Mouse (Mus musculus): Measurements from ENCODE around the gene Rdh16f2. TPM values are rescaled to one million over a fixed set of nuclear protein-coding genes. Genes with fewer than 3 reads are reported as not detected.
"Not testable (repeated sequence)": the region's sequence is repeated elsewhere in the genome, so short reads cannot be mapped to it uniquely, and the experiment has no call there.

Rdh16f2 gene
- polyA plus RNA-seq, 1 experiment from 2014 or later, result not detected

GRCm38 (mm10) chr10:127896705-127897104, 30.4 kb downstream of the Rdh16f2 start:
- H3K27me3 ChIP-seq (replicated peaks), result no peaks in the 10 kb centered on the region
- H3K27ac ChIP-seq, result no peak overlapping the region
- no peak overlapping the region for H3K4me2 ChIP-seq (replicated peaks)
- no peak overlapping the region for H3K9ac ChIP-seq
- H3K36me3 ChIP-seq, result no peaks in the 10 kb centered on the region
- H3K4me3 ChIP-seq, result no peak overlapping the region
- 76% methylated on average over 5 of the region's 5 CpGs for WGBS
- no peaks in the 10 kb centered on the region for H3K4me1 ChIP-seq
- no peak for ATAC-seq (ENCODE audit: low FRiP score, low read depth)
- H3K9me3 ChIP-seq, result no peaks in the 10 kb centered on the region

- no peaks in the 10 kb centered on the region for H3K27me3 ChIP-seq (replicated peaks)
- no peaks in the 10 kb centered on the region for H3K9me3 ChIP-seq
- H3K4me2 ChIP-seq (replicated peaks), result no peak overlapping the region
- H3K9ac ChIP-seq, result no peak overlapping the region
- no peak overlapping the region for H3K27ac ChIP-seq
- H3K4me3 ChIP-seq, result no peak overlapping the region
- 87% methylated on average over 3 of the region's 3 CpGs for WGBS
- H3K4me1 ChIP-seq, result no peaks in the 10 kb centered on the region
- no peak for ATAC-seq (ENCODE audit: low FRiP score, low read depth)
- no peaks in the 10 kb centered on the region for H3K36me3 ChIP-seq
Observed at GRCm38 (mm10) chr10:127897506-127897905, 31.2 kb downstream of the Rdh16f2 start.

- no peaks in the 10 kb centered on the region for H3K36me3 ChIP-seq
- no peak within 1 kb of the TSS for H3K4me3 ChIP-seq
- no peak within 1 kb of the TSS for H3K4me2 ChIP-seq (replicated peaks)
- H3K4me1 ChIP-seq, result no peaks in the 10 kb centered on the region
- ATAC-seq (ENCODE audit: low FRiP score, low read depth), result no peak
- H3K9me3 ChIP-seq, result no peaks in the 10 kb centered on the region
- no peaks in the 10 kb centered on the region for H3K27me3 ChIP-seq (replicated peaks)
- no peak within 1 kb of the TSS for H3K9ac ChIP-seq
- WGBS, result 86% methylated on average over 2 of the region's 2 CpGs
- no peak within 1 kb of the TSS for H3K27ac ChIP-seq
Observed at GRCm38 (mm10) chr10:127898218-127898617, 31.9 kb downstream of the Rdh16f2 start, which contains the start of gene Sdr9c7. Gene Sdr9c7, plus strand, starts transcription at chr10:127898518.

- Histone ChIP-seq H3K27ac (no peak overlapping the region), H3K4me1 (no peaks in the 10 kb centered on the region), H3K36me3 (no peaks in the 10 kb centered on the region), H3K9me3 (no peaks in the 10 kb centered on the region), H3K9ac (no peak overlapping the region), H3K4me2 (replicated peaks) (no peak overlapping the region), H3K27me3 (replicated peaks) (no peaks in the 10 kb centered on the region), H3K4me3 (no peak overlapping the region)
- no peak for ATAC-seq (ENCODE audit: low FRiP score, low read depth)
- 70% methylated on average over 5 of the region's 5 CpGs for WGBS
Observed at GRCm38 (mm10) chr10:127899783-127900182, 33.5 kb downstream of the Rdh16f2 start.

GRCm38 (mm10) chr10:127901751-127902150, 35.5 kb downstream of the Rdh16f2 start:
- no peak for ATAC-seq (ENCODE audit: low FRiP score, low read depth)
- no peak overlapping the region for H3K4me3 ChIP-seq
- H3K36me3 ChIP-seq, result no peaks in the 10 kb centered on the region
- WGBS, result 79% methylated on average over 4 of the region's 4 CpGs
- no peaks in the 10 kb centered on the region for H3K4me1 ChIP-seq
- no peak overlapping the region for H3K9ac ChIP-seq
- H3K4me2 ChIP-seq (replicated peaks), result no peak overlapping the region
- no peak overlapping the region for H3K27ac ChIP-seq
- no peaks in the 10 kb centered on the region for H3K27me3 ChIP-seq (replicated peaks)
- no peaks in the 10 kb centered on the region for H3K9me3 ChIP-seq

GRCm38 (mm10) chr10:127903116-127903515, 36.8 kb downstream of the Rdh16f2 start:
- WGBS, result 63% methylated on average over 1 of the region's 1 CpGs
- Histone ChIP-seq H3K9me3 (no peaks in the 10 kb centered on the region), H3K4me2 (replicated peaks) (no peak overlapping the region), H3K9ac (no peak overlapping the region), H3K27me3 (replicated peaks) (no peaks in the 10 kb centered on the region), H3K27ac (no peak overlapping the region), H3K4me1 (no peaks in the 10 kb centered on the region), H3K4me3 (no peak overlapping the region), H3K36me3 (no peaks in the 10 kb centered on the region)
- no peak for ATAC-seq (ENCODE audit: low FRiP score, low read depth)

- Histone ChIP-seq H3K4me2 (replicated peaks) (no peak overlapping the region), H3K9me3 (no peaks in the 10 kb centered on the region), H3K27ac (no peak overlapping the region), H3K9ac (no peak overlapping the region), H3K27me3 (replicated peaks) (no peaks in the 10 kb centered on the region), H3K4me1 (no peaks in the 10 kb centered on the region), H3K4me3 (no peak overlapping the region), H3K36me3 (no peaks in the 10 kb centered on the region)
- 68% methylated on average over 7 of the region's 7 CpGs for WGBS
- ATAC-seq (ENCODE audit: low FRiP score, low read depth), result no peak
Observed at GRCm38 (mm10) chr10:127904718-127905446, 38.6 kb downstream of the Rdh16f2 start.

GRCm38 (mm10) chr10:127906138-127906537, 39.9 kb downstream of the Rdh16f2 start:
- no peaks in the 10 kb centered on the region for H3K4me1 ChIP-seq
- no peak overlapping the region for H3K4me2 ChIP-seq (replicated peaks)
- no peak overlapping the region for H3K4me3 ChIP-seq
- H3K36me3 ChIP-seq, result no peaks in the 10 kb centered on the region
- H3K27ac ChIP-seq, result no peak overlapping the region
- 47% methylated on average over 2 of the region's 2 CpGs for WGBS
- no peak for ATAC-seq (ENCODE audit: low FRiP score, low read depth)
- H3K9ac ChIP-seq, result no peak overlapping the region
- no peaks in the 10 kb centered on the region for H3K9me3 ChIP-seq
- H3K27me3 ChIP-seq (replicated peaks), result no peaks in the 10 kb centered on the region

- H3K4me3 ChIP-seq, result no peak overlapping the region
- ATAC-seq (ENCODE audit: low FRiP score, low read depth), result no peak
- no peaks in the 10 kb centered on the region for H3K36me3 ChIP-seq
- H3K9me3 ChIP-seq, result no peaks in the 10 kb centered on the region
- H3K4me2 ChIP-seq (replicated peaks), result no peak overlapping the region
- H3K27ac ChIP-seq, result no peak overlapping the region
- no peaks in the 10 kb centered on the region for H3K4me1 ChIP-seq
- H3K27me3 ChIP-seq (replicated peaks), result no peaks in the 10 kb centered on the region
- no peak overlapping the region for H3K9ac ChIP-seq
Observed at GRCm38 (mm10) chr10:127907386-127907951, 41.2 kb downstream of the Rdh16f2 start.

- ATAC-seq (ENCODE audit: low FRiP score, low read depth), result no peak
- H3K27me3 ChIP-seq (replicated peaks), result no peaks in the 10 kb centered on the region
- no peaks in the 10 kb centered on the region for H3K9me3 ChIP-seq
- H3K4me1 ChIP-seq, result no peaks in the 10 kb centered on the region
- 88% methylated on average over 1 of the region's 1 CpGs for WGBS
- H3K4me3 ChIP-seq, result no peak overlapping the region
- no peak overlapping the region for H3K4me2 ChIP-seq (replicated peaks)
- H3K9ac ChIP-seq, result no peak overlapping the region
- H3K36me3 ChIP-seq, result no peaks in the 10 kb centered on the region
- H3K27ac ChIP-seq, result no peak overlapping the region
Observed at GRCm38 (mm10) chr10:127915578-127915977, 49.3 kb downstream of the Rdh16f2 start.

- 85% methylated on average over 3 of the region's 3 CpGs for WGBS
- H3K4me3 ChIP-seq; H3K9me3 ChIP-seq; H3K27ac ChIP-seq; H3K36me3 ChIP-seq; H3K9ac ChIP-seq; H3K4me2 ChIP-seq (replicated peaks); H3K27me3 ChIP-seq (replicated peaks); H3K4me1 ChIP-seq; ATAC-seq (ENCODE audit: low FRiP score, low read depth): not testable (repeated sequence)
Observed at GRCm38 (mm10) chr10:127917183-127917582, 50.9 kb downstream of the Rdh16f2 start.

GRCm38 (mm10) chr10:127917651-127918050, 51.4 kb downstream of the Rdh16f2 start:
- Histone ChIP-seq H3K9ac (no peak overlapping the region), H3K27ac (no peak overlapping the region), H3K4me3 (no peak overlapping the region), H3K36me3 (no peaks in the 10 kb centered on the region), H3K27me3 (replicated peaks) (no peaks in the 10 kb centered on the region), H3K4me2 (replicated peaks) (no peak overlapping the region), H3K4me1 (no peaks in the 10 kb centered on the region), H3K9me3 (no peaks in the 10 kb centered on the region)
- no peak for ATAC-seq (ENCODE audit: low FRiP score, low read depth)
- WGBS, result 93% methylated on average over 5 of the region's 5 CpGs

- Histone ChIP-seq H3K4me3 (no peak overlapping the region), H3K36me3 (no peaks in the 10 kb centered on the region), H3K4me1 (no peaks in the 10 kb centered on the region), H3K9me3 (no peaks in the 10 kb centered on the region), H3K27me3 (replicated peaks) (no peaks in the 10 kb centered on the region), H3K9ac (no peak overlapping the region), H3K27ac (no peak overlapping the region), H3K4me2 (replicated peaks) (no peak overlapping the region)
- 88% methylated on average over 1 of the region's 1 CpGs for WGBS
- no peak for ATAC-seq (ENCODE audit: low FRiP score, low read depth)
Observed at GRCm38 (mm10) chr10:127922241-127922640, 56.0 kb downstream of the Rdh16f2 start.

All from neural tube, embryonic 12.5 days (tissue).